In the genomic region with DNA sequence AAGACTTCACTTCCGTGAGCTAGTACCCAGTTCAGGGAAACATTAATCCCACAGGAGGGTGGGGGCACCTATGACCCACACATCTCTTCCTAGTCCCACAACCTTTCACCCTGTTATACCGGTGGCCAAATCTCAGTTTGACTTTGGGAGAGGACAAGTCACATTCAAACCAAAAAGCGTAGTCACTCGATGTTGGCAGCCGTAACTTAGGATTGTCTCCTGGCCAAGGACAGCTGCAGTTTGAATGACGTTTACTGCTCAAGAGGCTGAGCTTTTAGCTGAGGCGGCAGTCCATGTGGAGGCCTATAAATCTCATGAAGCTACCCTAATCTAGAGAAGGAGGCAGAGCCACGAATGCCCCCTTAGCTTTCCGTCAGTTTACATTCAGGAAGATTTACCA, we compare ENCODE assay signal across 19 mouse cellular contexts.
DNase-seq lines count a peak whose midpoint lies in the region; ATAC-seq lines count a peak whose summit lies in the region.
"Had no signal": no experiment of that assay in that cellular context is flagged by ENCODE, and none has a peak within 500 bp of the region (broad histone marks: within the 10 kb centered on the region; RNA-seq: fewer than 3 reads in every experiment).

No protein-coding gene starts in this region.

- H3K9me3 ChIP-seq in heart, embryonic 12.5 days (replicated peaks), result no peaks in the 10 kb centered on the region
- H3K9me3 ChIP-seq: forebrain, embryonic 12.5 days; kidney, embryonic 15.5 days; megakaryocyte, embryonic 14.5 days; midbrain, embryonic 15.5 days had no signal

- WGBS in heart, embryonic 12.5 days, result 77% methylated on average over 9 of the region's 9 CpGs

- no peak overlapping the region for H3K4me3 ChIP-seq in heart, embryonic 12.5 days
- H3K4me3 ChIP-seq: forebrain, embryonic 12.5 days; kidney, embryonic 15.5 days; megakaryocyte, embryonic 14.5 days; midbrain, embryonic 15.5 days had no signal

- no peak overlapping the region for H3K4me2 ChIP-seq in heart, embryonic 12.5 days
- H3K4me2 ChIP-seq: forebrain, embryonic 12.5 days; kidney, embryonic 15.5 days; liver, embryonic 11.5 days; midbrain, embryonic 15.5 days had no signal

- H3K27ac ChIP-seq in heart, embryonic 12.5 days (ENCODE audit: poor library complexity, severe bottlenecking), result no peak overlapping the region
- H3K27ac ChIP-seq: forebrain, embryonic 12.5 days; hindbrain, postnatal 0 days; kidney, embryonic 15.5 days; midbrain, embryonic 15.5 days had no signal

- H3K9ac ChIP-seq in heart, embryonic 12.5 days, result no peak overlapping the region
- H3K9ac ChIP-seq: forebrain, embryonic 12.5 days; kidney, embryonic 15.5 days; midbrain, embryonic 15.5 days had no signal

- no peaks in the 10 kb centered on the region for H3K4me1 ChIP-seq in heart, embryonic 12.5 days (replicated peaks)
- H3K4me1 ChIP-seq: forebrain, embryonic 12.5 days; midbrain, embryonic 15.5 days had no signal

- peak; percentile 34 for DNase-seq in heart, postnatal 4 days
- DNase-seq in lung, postnatal 14 days, result peak; percentile 1
- no peak for DNase-seq in lung, adult 18-20 months
- DNase-seq in adrenal gland, postnatal 36 days, result peak; percentile 40 to 42
- DNase-seq in testis, postnatal 14 days (ENCODE audit: low spot score), result no peak
- DNase-seq: cerebellum, postnatal 14 days; embryo, embryonic 11 days; heart, adult 11 months; layer of hippocampus, postnatal 36 days; right cerebral cortex, postnatal 4 days had no signal

- no peak for ATAC-seq in heart, embryonic 12.5 days (ENCODE audit: insufficient number of reproducible peaks, low FRiP score)
- ATAC-seq in granulocyte monocyte progenitor cell, adult 5-6 weeks (replicated peaks; ENCODE audit: poor library complexity, severe bottlenecking), result no peak
- ATAC-seq: hindbrain, postnatal 0 days; lung, postnatal 0 days; midbrain, embryonic 15.5 days had no signal

- no peaks in the 10 kb centered on the region for H3K36me3 ChIP-seq in heart, embryonic 12.5 days
- H3K36me3 ChIP-seq: forebrain, embryonic 12.5 days; kidney, embryonic 15.5 days; midbrain, embryonic 15.5 days had no signal

- 0 out of 2 replicates have a peak, but pooled peaks cover 2% of the 10 kb centered on the region for H3K27me3 ChIP-seq in heart, embryonic 12.5 days (replicated peaks)

Comparison
In these comparisons a context has a peak if more than half of its experiments do, and no peak if none do; other contexts are left out.
1. DNase-seq: peak in heart, postnatal 4 days (single experiment), lung, postnatal 14 days (single experiment) and adrenal gland, postnatal 36 days (2 of 2); none in lung, adult 18-20 months (0 of 2) and testis, postnatal 14 days (single experiment).